Mouse (Mus musculus) effector memory CD4-positive, alpha-beta T cell, adult 5 months (primary cell): ENCODE measurements around the gene Tbx19. TPM values are rescaled to one million over a fixed set of nuclear protein-coding genes. Genes with fewer than 3 reads are reported as not detected.

Experiments used
- polyA plus RNA-seq: library from polyadenylated mRNA; unstranded; fragments of 100-300 nt; shearing (Covaris generic); gene quantifications from one replicate; pipeline ENCODE4 v1.2.1, GENCODE M21; 2017

Tbx19 gene
- polyA plus RNA-seq: not detected

DNA sequence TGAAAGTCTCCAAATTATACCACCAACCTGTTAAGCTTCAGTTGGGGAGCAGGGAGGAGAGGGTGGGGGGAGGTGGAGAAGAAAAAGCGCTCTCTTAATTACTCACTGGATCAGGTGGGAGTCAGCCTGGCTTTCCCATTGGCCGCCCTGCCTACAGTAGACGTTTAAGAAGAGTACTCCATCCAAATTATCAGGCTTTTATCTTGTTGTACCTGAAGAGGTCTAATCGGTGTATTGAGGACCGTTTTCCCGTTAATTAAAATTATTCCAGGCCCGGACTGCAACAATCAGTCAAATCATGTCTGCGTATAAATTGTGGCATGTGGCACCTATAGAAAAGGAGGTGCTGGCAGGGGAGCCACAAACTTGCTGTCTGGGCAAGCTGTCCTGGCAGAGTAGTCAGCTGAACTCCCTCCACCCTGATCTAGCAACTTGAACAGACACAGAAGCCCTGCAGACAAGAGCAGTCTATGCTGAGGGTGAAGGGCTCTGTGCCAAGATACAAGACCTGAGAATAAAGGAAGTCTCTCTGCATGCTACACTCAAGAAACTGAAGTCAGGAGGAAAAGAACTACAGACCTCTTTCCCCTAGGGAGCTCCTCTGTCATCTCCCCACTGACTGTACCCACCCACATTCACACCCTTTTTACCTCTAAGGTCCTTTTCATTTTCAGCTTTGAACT lies at the start of gene Tbx19:
TSS of gene Tbx19 (minus strand) at position 51 of the 683 bp plus-strand sequence.

DNA sequence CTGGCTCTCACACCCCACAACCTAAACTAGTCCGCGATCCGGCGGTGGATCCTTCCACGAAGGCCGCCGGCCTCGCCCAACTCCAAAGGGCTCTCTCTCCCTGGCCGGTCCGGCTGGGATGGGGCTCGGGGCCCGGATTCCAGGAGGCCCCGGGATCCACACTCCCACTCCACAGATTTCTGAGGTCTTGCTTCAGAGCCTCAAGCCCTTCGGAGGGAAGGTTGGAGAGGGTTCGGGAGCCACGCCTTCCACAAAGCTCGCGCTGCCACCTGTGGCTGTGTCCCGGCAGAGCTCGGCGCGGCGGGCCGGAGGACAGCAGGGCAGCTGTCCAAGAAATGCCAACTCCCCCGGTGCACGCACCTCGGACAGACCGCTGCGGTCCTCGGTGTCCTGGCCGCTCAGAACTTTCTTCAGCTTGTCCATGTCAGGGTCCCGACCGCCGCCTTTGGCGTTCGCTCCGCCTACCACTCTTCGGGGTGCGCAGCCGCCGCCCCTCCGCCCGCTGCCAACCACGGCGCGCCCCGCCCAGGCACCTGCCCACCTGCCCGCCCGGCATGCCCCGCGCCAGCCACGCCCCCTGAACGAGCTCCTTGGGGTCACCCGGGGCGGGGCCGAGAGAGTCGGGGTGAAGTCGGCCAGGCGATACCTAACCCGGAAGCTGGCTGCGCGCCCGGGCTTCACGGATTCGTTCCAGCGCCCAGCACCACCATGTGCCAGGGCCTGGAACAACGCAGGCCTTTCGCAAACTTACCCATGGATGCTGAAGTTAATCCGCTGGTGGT lies 33.5 kb upstream of the Tbx19 start, which contains the start of gene Sft2d2:
TSS of gene Sft2d2 (minus strand) at position 559 of the 782 bp plus-strand sequence.

Other genes starting within 250 kb of the Tbx19 start
- 21.6 TPM for gene Xcl1, start 225.2 kb downstream of the Tbx19 start, polyA plus RNA-seq
- gene Sft2d2, start 33.7 kb upstream of the Tbx19 start, polyA plus RNA-seq: 49.7 TPM
- 108 TPM for gene Tiprl, start 76.2 kb upstream of the Tbx19 start, polyA plus RNA-seq
- gene Gpr161, start 135.0 kb upstream of the Tbx19 start, polyA plus RNA-seq: 0.05 TPM